Mouse (Mus musculus) adrenal gland, adult 18-20 months (tissue): ENCODE results near the gene Shmt2. TPM values are rescaled to one million over a fixed set of nuclear protein-coding genes. Genes with fewer than 3 reads are reported as not detected.

Experiments used
- DNase-seq, 2 experiments: peaks; one replicate each; pipeline ENCODE4 v3.0.0; 2021 to 2022; ENCODE audit warnings: low spot score in 2 of 2
- total RNA-seq, 2 experiments: library from RNA; stranded (reverse); gene quantifications; 1 replicate in 1 of 2; 2 replicates in 1 of 2; pipeline ENCODE4 v1.2.3; 2021

Shmt2 gene
- total RNA-seq, 2 experiments from 2014 or later: 38.6 to 46.5 TPM

- DNase-seq: no peak
Observed at GRCm38 (mm10) chr10:127513501-127514091, 8.6 kb downstream of the Shmt2 start.

- DNase-seq: peak; percentile 95 to 97
Observed at GRCm38 (mm10) chr10:127512813-127513212, 9.4 kb downstream of the Shmt2 start.

DNA sequence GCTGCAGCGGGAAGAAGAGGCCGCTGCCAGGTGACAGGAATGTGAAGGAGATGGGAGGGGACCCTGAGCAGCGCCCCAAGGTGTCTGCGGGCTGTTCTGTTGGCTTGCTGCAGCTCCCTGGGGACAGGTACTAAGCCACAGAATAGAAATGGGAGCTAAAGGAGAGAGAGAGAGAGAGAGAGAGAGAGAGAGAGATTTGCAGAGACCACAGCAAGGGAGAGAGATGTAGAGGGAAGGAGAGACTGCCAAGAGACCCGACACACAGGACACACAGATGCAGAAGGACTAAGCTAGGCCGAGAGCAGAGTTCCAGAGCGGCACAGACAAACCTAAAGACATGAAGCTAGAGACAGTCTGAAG lies 10.0 kb downstream of the Shmt2 start:
- no peak for DNase-seq

GRCm38 (mm10) chr10:127511634-127512306 lies 10.5 kb downstream of the Shmt2 start:
- DNase-seq: no peak

DNA sequence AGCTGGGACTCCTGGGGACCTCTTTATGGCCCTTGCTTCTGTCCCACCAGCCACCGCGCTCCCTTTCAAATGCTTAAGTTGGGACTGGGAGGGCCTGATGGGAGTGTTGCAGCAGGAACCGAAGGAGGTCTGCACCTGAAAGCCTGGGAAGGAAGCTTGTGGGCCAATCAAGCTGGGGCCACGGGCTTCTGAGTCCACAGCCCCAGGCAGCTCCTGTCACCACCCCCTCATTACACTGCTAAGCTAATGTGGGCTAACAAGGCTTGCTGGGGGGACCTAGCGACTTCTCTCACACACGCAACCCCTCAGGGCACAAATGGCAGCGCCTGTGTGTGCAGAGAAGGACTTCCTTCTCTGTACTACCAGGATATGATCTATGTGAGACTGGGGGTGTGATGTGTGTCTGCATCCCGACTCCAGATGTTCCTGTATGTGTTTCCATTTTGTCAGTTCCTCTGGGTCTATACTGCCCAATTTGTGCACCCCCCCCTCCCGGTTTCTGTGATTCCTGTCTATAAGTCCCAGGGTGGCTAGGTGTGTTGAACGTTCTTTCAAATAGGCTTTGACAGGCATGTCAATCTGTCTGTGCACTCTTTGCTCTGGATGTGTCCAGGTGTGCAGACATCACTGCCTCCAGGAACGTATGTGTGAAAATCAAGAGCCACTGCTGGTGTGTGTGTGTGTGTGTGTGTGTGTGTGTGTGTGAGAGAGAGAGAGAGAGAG lies 11.2 kb downstream of the Shmt2 start:
- no peak for DNase-seq

DNA sequence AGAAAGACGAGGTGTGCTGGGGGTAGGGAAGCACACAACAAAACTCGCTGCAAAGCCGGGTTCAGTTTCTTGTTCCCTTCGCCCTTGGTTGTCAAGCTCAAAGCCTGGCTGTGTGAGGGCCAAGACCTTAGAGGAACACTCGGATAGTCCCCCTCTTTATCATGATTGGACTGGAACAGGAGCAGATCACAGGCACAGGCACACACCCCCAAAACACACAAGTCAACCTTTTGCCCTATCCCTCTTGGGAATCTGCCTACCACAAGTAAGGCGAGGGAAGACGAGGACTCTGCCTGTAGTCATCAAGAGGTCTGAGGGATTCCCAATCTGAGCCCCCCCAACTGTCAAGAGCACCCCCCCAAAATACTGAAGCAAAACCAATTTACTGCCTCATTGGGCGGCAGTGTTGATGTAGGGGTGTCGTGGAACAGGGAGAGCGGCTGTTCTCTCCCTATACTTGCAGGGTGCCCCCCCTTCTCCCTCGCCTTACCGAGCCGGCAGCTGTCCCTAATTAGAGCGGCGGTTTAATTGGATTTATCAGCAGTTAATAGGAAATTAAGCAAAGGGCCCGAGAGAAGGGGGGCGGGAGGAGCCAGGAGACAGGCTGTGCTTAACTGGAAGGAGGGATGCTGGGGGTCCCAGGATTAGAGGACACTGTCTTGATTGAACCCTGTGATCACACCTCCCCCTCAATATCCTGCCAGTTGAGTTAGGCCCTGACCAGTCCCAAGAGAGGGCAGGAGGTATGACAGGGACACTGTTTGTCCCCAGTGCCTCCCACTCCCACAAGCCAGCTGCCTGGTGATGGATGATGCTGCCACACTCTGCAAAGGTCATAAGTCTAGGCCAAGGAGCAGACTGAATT lies 12.2 kb downstream of the Shmt2 start:
- DNase-seq: no peak

- DNase-seq: peak; percentile 79 to 87
Observed at GRCm38 (mm10) chr10:127509051-127509836, 13.0 kb downstream of the Shmt2 start.

DNA sequence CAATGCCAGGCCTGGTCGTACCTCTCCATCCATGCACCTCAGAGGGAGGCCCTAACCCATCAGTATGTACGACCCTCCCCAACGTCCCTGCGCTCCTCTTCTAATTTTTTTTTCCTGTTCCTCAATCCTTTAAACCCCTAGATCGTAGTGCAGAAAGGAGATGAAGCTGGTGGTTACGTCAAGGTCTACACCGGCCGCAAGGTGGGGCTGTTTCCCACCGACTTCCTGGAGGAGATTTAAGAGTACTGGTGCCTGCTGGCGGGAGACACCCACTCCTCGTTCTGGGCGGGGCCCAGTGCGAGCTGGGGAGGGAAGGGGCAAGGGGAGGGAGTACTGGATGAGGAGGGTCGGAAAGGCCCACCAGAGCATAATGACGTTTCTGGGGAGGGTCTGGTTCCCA lies 14.0 kb downstream of the Shmt2 start:
- DNase-seq: peak in 1 of 2 experiments; percentile 65

GRCm38 (mm10) chr10:127500894-127501893 lies 21.1 kb downstream of the Shmt2 start, which contains the start of gene Stac3:
Stac3 (plus strand) TSS chr10:127501686.
- no peak for DNase-seq

GRCm38 (mm10) chr10:127500042-127500441 lies 22.2 kb downstream of the Shmt2 start:
- no peak for DNase-seq

- no peak for DNase-seq
Observed at GRCm38 (mm10) chr10:127499516-127499915, 22.7 kb downstream of the Shmt2 start.

DNA sequence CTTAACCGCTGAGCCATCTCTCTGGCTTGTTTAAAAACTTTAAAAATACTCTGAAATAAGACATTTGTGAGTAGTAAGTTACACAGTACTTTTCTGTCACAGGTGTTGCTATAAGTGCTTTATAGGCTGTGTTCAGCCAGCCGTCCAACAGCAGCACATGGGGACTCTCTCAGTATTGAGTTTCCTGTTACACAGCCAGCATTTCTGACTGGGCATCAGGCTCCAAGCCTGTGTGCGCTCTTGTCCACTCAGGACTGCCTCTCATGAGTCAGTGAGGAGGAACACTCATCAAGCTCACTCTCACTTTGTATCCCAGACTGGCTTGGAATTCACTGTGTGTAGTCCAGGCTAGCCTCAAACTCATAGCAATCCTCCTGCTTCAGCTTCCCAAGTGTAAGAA lies 26.1 kb downstream of the Shmt2 start:
- no peak for DNase-seq

GRCm38 (mm10) chr10:127492118-127492517 lies 30.1 kb downstream of the Shmt2 start:
- DNase-seq: no peak

- DNase-seq: no peak
Observed at GRCm38 (mm10) chr10:127491128-127491512, 31.1 kb downstream of the Shmt2 start.

DNA sequence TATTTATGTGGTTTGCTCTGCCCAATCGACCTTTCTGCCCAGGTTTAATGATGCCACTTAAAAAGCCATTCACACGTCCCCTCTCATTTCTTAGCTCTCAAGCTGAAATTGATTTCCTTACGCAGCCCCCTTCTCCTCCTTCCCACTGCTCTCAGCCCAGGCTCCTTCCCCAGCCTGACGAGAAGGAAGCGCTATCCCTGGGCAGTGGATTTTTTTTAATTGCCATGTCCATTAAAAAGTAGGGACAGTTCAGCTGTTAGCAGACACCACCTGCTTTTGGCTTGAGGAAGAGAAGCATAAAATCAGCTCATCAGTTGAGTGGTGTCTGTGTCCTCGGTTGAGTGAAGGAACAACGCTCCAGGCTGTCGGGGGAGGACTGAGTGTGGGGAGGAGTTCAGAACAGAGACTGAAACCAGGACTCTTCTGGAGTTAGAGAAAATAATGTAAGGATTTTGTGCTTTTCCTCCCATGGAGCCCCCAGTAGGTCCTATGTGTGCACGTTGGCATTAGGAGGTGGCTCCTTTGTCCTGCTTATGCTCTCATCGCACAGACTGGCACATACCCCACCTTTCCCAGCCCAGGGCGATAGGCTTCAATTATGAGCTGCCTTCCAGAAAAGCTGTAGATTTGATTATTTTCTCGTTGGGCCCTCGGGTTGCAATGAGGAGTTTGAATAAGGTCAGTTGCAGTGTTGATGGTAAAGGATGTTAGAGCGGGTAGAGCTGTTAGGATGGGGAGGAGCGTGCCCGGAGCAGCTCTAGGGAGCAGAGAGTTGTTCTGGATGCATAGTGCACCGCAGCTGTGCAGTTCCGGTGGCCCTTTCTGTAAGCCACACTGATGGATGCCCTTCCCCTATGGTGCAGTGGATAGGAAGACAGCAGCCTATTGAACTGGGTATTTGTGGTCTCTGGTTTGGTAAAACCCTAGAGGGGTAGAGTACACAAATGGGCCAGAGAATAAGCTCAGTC lies 31.8 kb downstream of the Shmt2 start:
- no peak for DNase-seq

- DNase-seq: no peak
Observed at GRCm38 (mm10) chr10:127488856-127489255, 33.4 kb downstream of the Shmt2 start.

DNA sequence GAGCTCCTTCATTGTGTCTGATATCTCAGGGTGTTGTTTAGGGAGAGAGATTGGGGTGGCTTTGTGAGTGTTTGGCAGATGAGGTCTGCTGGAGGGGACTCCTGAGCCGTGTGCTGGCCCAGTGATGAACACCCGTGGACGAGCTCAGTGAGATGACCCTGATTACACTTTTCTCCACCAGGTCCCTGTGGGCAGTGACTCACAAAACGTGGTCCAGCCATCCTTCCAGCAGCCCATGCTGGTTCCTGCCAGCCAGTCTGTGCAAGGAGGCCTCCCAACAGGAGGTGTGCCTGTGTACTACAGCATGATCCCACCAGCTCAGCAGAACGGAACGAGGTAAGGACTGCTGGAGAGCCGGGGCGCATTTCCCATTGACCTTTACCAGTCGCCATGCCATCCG lies 37.0 kb downstream of the Shmt2 start:
- DNase-seq: no peak
